Mouse (Mus musculus) lung, embryonic 14.5 days (tissue): Measurements from ENCODE around the gene Zfp667. TPM values are rescaled to one million over a fixed set of nuclear protein-coding genes. Genes with fewer than 3 reads are reported as not detected.
"Not testable (repeated sequence)": the region's sequence is repeated elsewhere in the genome, so short reads cannot be mapped to it uniquely, and the experiment has no call there.

Source experiments
- ATAC-seq: fragments of 200-750 bp; cut with Nextera tagmentation; 2 replicates; pipeline ENCODE4 v1.8.0; 2017; ENCODE audit warnings: mild to moderate bottlenecking, moderate TSS enrichment, moderate library complexity; ENCODE audit not compliant: insufficient read depth
- DNase-seq: peaks from one replicate; pipeline ENCODE4 v3.0.0-alpha.2; 2015
- H3K27ac ChIP-seq: fragments of 300-500 bp; sonication (generic); 2 replicates; pipeline ENCODE4 v1.5.1; 2014; ENCODE audit warnings: low read depth, mild to moderate bottlenecking, moderate library complexity
- H3K27me3 ChIP-seq: fragments of 300-500 bp; sonication (generic); 2 replicates; pipeline ENCODE4 v1.6.1; 2014; ENCODE audit warnings: low read length, control low read depth; ENCODE audit not compliant: insufficient read depth
- H3K36me3 ChIP-seq: fragments of 300-500 bp; sonication (generic); 2 replicates; pipeline ENCODE4 v1.6.1; 2014; ENCODE audit warnings: control low read depth; ENCODE audit not compliant: insufficient read depth
- H3K4me1 ChIP-seq: fragments of 300-500 bp; sonication (generic); 2 replicates; pipeline ENCODE4 v1.6.1; 2014; ENCODE audit warnings: antibody characterized with exemption, control low read depth; ENCODE audit not compliant: insufficient read depth
- H3K4me2 ChIP-seq: fragments of 300-500 bp; sonication (generic); 2 replicates; pipeline ENCODE4 v1.6.1; 2014; ENCODE audit warnings: mild to moderate bottlenecking
- H3K4me3 ChIP-seq: fragments of 300-500 bp; sonication (generic); 2 replicates; pipeline ENCODE4 v1.5.1; 2014; ENCODE audit warnings: low read depth, low read length
- H3K9ac ChIP-seq: fragments of 300-500 bp; sonication (generic); 2 replicates; pipeline ENCODE4 v1.6.1; 2014
- H3K9me3 ChIP-seq: fragments of 300-500 bp; sonication (generic); 2 replicates; pipeline ENCODE4 v1.6.1; 2016; ENCODE audit warnings: low read depth, low read length, control low read depth
- CTCF ChIP-seq: IDR thresholded peaks from 2 replicates; pipeline ENCODE4 v1.5.1; 2016; ENCODE audit warnings: antibody characterized with exemption, low read depth
- WGBS: fragments of 180-500 bp; shearing (Covaris S2); extraction: QIAGEN DNeasy Blood & Tissue Kit; methylation state at CpG from one replicate; pipeline ENCODE4 v1.1.7; 2014; 5-methylcytosine and 5-hydroxymethylcytosine counted together
- polyA plus RNA-seq: library from polyadenylated mRNA; unstranded; fragments of >200 nt; fragmentation: Nextera tagmentation; extraction: Ambion mirVana; gene quantifications from 2 replicates; pipeline ENCODE4 v1.2.1, GENCODE M21; 2014

Gene Zfp667
- polyA plus RNA-seq, 1 experiment from 2014 or later, result 5.8 TPM

DNA sequence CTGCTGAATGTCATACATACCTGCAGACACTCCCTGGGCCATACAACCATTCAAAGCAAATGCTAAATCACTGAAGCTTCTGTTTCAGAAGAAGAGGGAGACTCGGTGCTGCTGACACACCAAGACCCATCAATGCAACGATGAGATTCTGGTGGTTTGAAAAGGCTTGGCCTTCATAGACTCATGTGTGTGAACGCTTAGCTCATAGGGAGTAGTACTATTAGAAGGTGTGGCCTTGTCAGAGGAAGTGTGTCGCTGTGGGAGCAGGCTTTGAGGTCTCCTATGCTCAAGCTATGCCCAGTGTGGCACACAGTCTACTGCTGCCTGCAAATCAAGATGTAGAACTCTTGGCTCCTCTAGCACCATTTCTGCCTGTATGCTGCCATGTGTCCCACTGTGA, 29.0 kb upstream of the Zfp667 start:
- no peak for DNase-seq
- WGBS, result 77% methylated on average over 4 of the region's 4 CpGs
- Histone ChIP-seq H3K4me3 (no peak overlapping the region), H3K27me3 (no peaks in the 10 kb centered on the region), H3K27ac (no peak overlapping the region), H3K9me3 (0 out of 2 replicates have a peak, but pooled peaks cover 2% of the 10 kb centered on the region), H3K4me2 (no peak overlapping the region), H3K9ac (no peak overlapping the region), H3K36me3 (no peaks in the 10 kb centered on the region), H3K4me1 (no peaks in the 10 kb centered on the region)
- ATAC-seq, result no peak
- no peak for TF ChIP-seq CTCF

- H3K9ac ChIP-seq, result no peak overlapping the region
- TF ChIP-seq CTCF, result no peak
- no peaks in the 10 kb centered on the region for H3K9me3 ChIP-seq
- no peak overlapping the region for H3K27ac ChIP-seq
- DNase-seq (no peak), ATAC-seq (no peak)
- H3K4me2 ChIP-seq, result no peak overlapping the region
- 38% methylated on average over 16 of the region's 16 CpGs for WGBS
- H3K4me1 ChIP-seq, result no peaks in the 10 kb centered on the region
- H3K27me3 ChIP-seq, result no peaks in the 10 kb centered on the region
- no peak overlapping the region for H3K4me3 ChIP-seq
- H3K36me3 ChIP-seq, result no peaks in the 10 kb centered on the region
These were observed 27.9 kb upstream of the Zfp667 start for GRCm38 (mm10) chr7:6258232-6259220.

- not testable (repeated sequence) for H3K4me1 ChIP-seq, H3K27ac ChIP-seq, H3K4me2 ChIP-seq, H3K9me3 ChIP-seq, H3K36me3 ChIP-seq, H3K9ac ChIP-seq, H3K4me3 ChIP-seq, H3K27me3 ChIP-seq, ATAC-seq, DNase-seq
- 47% methylated on average over 2 of the region's 2 CpGs for WGBS
These were observed 26.4 kb upstream of the Zfp667 start for GRCm38 (mm10) chr7:6260004-6260403.

- 71% methylated on average over 3 of the region's 3 CpGs for WGBS
- H3K36me3 ChIP-seq, result no peaks in the 10 kb centered on the region
- TF ChIP-seq CTCF, result peak; percentile 12; the same call in 1 of the 2 replicates
- H3K4me2 ChIP-seq, result no peak overlapping the region
- H3K4me3 ChIP-seq, result no peak overlapping the region
- H3K27me3 ChIP-seq, result no peaks in the 10 kb centered on the region
- H3K9ac ChIP-seq, result no peak overlapping the region
- no peaks in the 10 kb centered on the region for H3K4me1 ChIP-seq
- no peak for ATAC-seq
- no peak overlapping the region for H3K27ac ChIP-seq
- H3K9me3 ChIP-seq, result no peaks in the 10 kb centered on the region
- DNase-seq, result no peak
These were observed 24.3 kb upstream of the Zfp667 start for GRCm38 (mm10) chr7:6262120-6262519.

- WGBS, result 79% methylated on average over 4 of the region's 4 CpGs
- H3K4me3 ChIP-seq, result no peak overlapping the region
- H3K9ac ChIP-seq, result no peak overlapping the region
- H3K36me3 ChIP-seq, result no peaks in the 10 kb centered on the region
- H3K4me1 ChIP-seq, result no peaks in the 10 kb centered on the region
- TF ChIP-seq CTCF, result no peak
- no peak overlapping the region for H3K27ac ChIP-seq
- DNase-seq, result no peak
- no peaks in the 10 kb centered on the region for H3K27me3 ChIP-seq
- ATAC-seq, result no peak
- H3K4me2 ChIP-seq, result no peak overlapping the region
- H3K9me3 ChIP-seq, result no peaks in the 10 kb centered on the region
These were observed 23.4 kb upstream of the Zfp667 start for GRCm38 (mm10) chr7:6262984-6263383.

GRCm38 (mm10) chr7:6265695-6266094, 20.7 kb upstream of the Zfp667 start:
- H3K4me3 ChIP-seq, result no peak overlapping the region
- no peak for ATAC-seq
- no peaks in the 10 kb centered on the region for H3K4me1 ChIP-seq
- WGBS, result 65% methylated on average over 8 of the region's 8 CpGs
- H3K27ac ChIP-seq, result no peak overlapping the region
- no peak overlapping the region for H3K4me2 ChIP-seq
- H3K9ac ChIP-seq, result no peak overlapping the region
- H3K36me3 ChIP-seq, result no peaks in the 10 kb centered on the region
- peak; percentile 31 for DNase-seq
- H3K27me3 ChIP-seq, result no peaks in the 10 kb centered on the region
- H3K9me3 ChIP-seq, result no peaks in the 10 kb centered on the region
- peak; percentile 52 for TF ChIP-seq CTCF

- Histone ChIP-seq H3K27me3 (no peaks in the 10 kb centered on the region), H3K36me3 (no peaks in the 10 kb centered on the region), H3K9me3 (no peaks in the 10 kb centered on the region), H3K9ac (no peak overlapping the region), H3K4me2 (no peak overlapping the region), H3K4me1 (no peaks in the 10 kb centered on the region), H3K4me3 (no peak overlapping the region), H3K27ac (no peak overlapping the region)
- DNase-seq (no peak), ATAC-seq (no peak)
- 33% methylated on average over 3 of the region's 3 CpGs for WGBS
- no peak for TF ChIP-seq CTCF
These were observed 8.5 kb upstream of the Zfp667 start for GRCm38 (mm10) chr7:6277906-6278305.
